In the genomic region with DNA sequence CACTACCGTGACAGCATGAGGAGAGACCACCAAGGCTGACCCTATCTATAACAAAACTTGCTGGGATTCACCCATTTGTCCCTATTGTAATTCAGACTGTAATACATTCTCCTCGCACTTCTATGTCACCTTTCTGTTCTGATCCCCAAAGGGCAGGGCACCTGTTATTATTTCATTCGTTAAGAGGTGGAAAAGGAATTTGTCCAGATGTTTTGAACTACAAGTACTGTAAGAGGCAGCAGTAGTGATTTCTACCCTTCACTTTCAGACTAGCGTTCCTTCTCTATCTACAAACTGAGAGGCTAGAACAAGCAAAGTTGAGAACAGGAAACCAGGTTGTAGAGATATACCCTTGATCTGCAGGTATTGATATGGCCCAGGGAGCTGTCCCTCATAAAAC, we compare ENCODE assay signal across 23 mouse cellular contexts. TPM values are rescaled to one million over a fixed set of nuclear protein-coding genes. Genes with fewer than 3 reads are reported as not detected.
"Had no signal": no experiment of that assay in that cellular context is flagged by ENCODE, and none has a peak within 500 bp of the region (broad histone marks: within the 10 kb centered on the region; RNA-seq: fewer than 3 reads in every experiment).

No protein-coding gene starts in this region.

- H3K36me3 ChIP-seq: kidney, embryonic 15.5 days; limb, embryonic 12.5 days; limb, embryonic 15.5 days had no signal

- H3K9ac ChIP-seq: kidney, embryonic 15.5 days; limb, embryonic 12.5 days; limb, embryonic 15.5 days; liver, embryonic 14.5 days; liver, postnatal 0 days had no signal

- H3K4me1 ChIP-seq: kidney, embryonic 15.5 days; limb, embryonic 12.5 days; limb, embryonic 15.5 days had no signal

- ATAC-seq: inflammation-experienced regulatory T-cells, adult 6 months; liver, postnatal 0 days had no signal

- H3K9me3 ChIP-seq: kidney, embryonic 15.5 days; limb, embryonic 12.5 days; limb, embryonic 15.5 days had no signal

- DNase-seq: kidney, adult 11 months; kidney, adult 8-10 months; kidney, postnatal 10 days; kidney, postnatal 36 days; layer of hippocampus, postnatal 36 days; left cerebral cortex, postnatal 4 days; liver, postnatal 0 days; midbrain, embryonic 14.5 days; thymus, adult 2 months; thymus, postnatal 14 days; thymus, postnatal 4 days had no signal

- H3K27ac ChIP-seq: kidney, embryonic 15.5 days; left cerebral cortex, adult 2 months; limb, embryonic 12.5 days; limb, embryonic 15.5 days; liver, embryonic 14.5 days had no signal

- H3K4me2 ChIP-seq: kidney, embryonic 15.5 days; limb, embryonic 12.5 days; limb, embryonic 15.5 days; liver, embryonic 11.5 days; midbrain, embryonic 11.5 days had no signal

- H3K4me3 ChIP-seq: kidney, embryonic 15.5 days; left cerebral cortex, adult 2 months; limb, embryonic 12.5 days; limb, embryonic 15.5 days had no signal

- H3K27me3 ChIP-seq: kidney, embryonic 15.5 days; limb, embryonic 12.5 days; limb, embryonic 15.5 days had no signal

RNA-seq across cellular contexts. Expression of a gene that starts 6.8 kb away (rescaled TPM):
- polyA plus RNA-seq: inflammation-experienced regulatory T-cells, adult 6 months; kidney, embryonic 15.5 days; limb, embryonic 12.5 days; limb, embryonic 15.5 days; liver, postnatal 0 days; midbrain, embryonic 11.5 days; midbrain, embryonic 14.5 days; midbrain, postnatal 0 days; neural tube, embryonic 11.5 days; neural tube, embryonic 14.5 days; spleen, adult 2 months had no signal
